Comparison of ENCODE assay signal across 8 mouse cellular contexts in the genomic region with DNA sequence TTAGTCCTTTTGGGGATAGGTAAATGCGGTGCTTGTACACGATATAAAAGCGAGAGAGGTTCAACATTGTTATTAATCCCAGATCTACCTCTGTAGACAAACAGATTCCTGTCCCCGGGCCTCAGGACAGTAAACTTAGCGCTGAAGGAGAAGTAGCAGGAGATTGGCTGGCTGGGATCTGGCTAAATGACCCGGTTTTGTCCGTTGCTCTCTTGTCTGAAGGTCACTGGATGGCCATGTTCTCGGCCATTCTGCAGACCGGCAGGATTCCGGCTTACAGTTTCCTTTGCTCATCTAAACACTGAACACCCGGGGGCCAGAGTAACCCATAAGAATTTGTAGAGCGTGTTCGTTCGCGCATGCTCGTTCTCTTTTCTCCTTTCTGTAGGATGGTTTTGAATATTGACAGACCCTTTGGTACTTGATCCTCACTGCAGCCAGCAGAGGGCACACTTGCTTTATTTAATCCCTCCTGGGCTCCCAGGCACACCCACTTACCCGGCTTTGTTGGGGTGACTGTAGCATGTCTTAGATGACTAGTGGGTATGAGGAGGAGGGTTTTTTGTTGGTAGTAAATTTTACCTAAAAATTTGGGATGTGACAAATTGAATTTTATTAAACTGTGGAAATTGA. TPM values are rescaled to one million over a fixed set of nuclear protein-coding genes. Genes with fewer than 3 reads are reported as not detected.
DNase-seq lines count a peak whose midpoint lies in the region; ATAC-seq and TF ChIP-seq lines count a peak whose summit lies in the region.

No protein-coding gene starts in this region.

- peaks cover 25% of the 10 kb centered on the region for H3K4me1 ChIP-seq in embryonic facial prominence, embryonic 13.5 days
- H3K4me1 ChIP-seq in heart, embryonic 10.5 days = peaks cover 12% of the 10 kb centered on the region
- H3K4me1 ChIP-seq in limb, embryonic 14.5 days (ENCODE audit: control insufficient read depth, insufficient read depth, low read length) = peaks cover 13% of the 10 kb centered on the region
- peaks cover 14% of the 10 kb centered on the region for H3K4me1 ChIP-seq in midbrain, embryonic 16.5 days (ENCODE audit: control insufficient read depth, insufficient read depth, low read length)

- TF ChIP-seq POLR2A in limb, embryonic 14.5 days (IDR thresholded peaks at IDR 0.05; ENCODE audit: borderline replicate concordance, extremely low read depth, insufficient read depth, insufficient read length) = no peak

- no peak for ATAC-seq in embryonic facial prominence, embryonic 13.5 days (ENCODE audit: insufficient number of reproducible peaks, insufficient read depth, low FRiP score, low TSS enrichment, low read depth)
- ATAC-seq in limb, embryonic 14.5 days (ENCODE audit: low FRiP score, low read depth) = peak; percentile 75; the same call in 1 of the 2 replicates
- ATAC-seq in midbrain, embryonic 16.5 days = peak; percentile 80

- H3K4me3 ChIP-seq in embryonic facial prominence, embryonic 13.5 days = peak overlapping the region; percentile 39
- H3K4me3 ChIP-seq in heart, embryonic 10.5 days = peak overlapping the region; percentile 47
- H3K4me3 ChIP-seq in limb, embryonic 14.5 days (replicated peaks; ENCODE audit: low read length) = peak overlapping the region; percentile 26
- H3K4me3 ChIP-seq in midbrain, embryonic 16.5 days (ENCODE audit: low read depth, low read length) = peak overlapping the region; percentile 37

- 13% methylated on average over 17 of the region's 17 CpGs for WGBS in embryonic facial prominence, embryonic 13.5 days
- WGBS in heart, embryonic 10.5 days = 20% methylated on average over 17 of the region's 17 CpGs
- 12% methylated on average over 17 of the region's 17 CpGs for WGBS in limb, embryonic 14.5 days
- WGBS in midbrain, embryonic 16.5 days = 17% methylated on average over 17 of the region's 17 CpGs

- peak overlapping the region; percentile 62; the same call in 1 of the 2 replicates for H3K9ac ChIP-seq in embryonic facial prominence, embryonic 13.5 days
- H3K9ac ChIP-seq in limb, embryonic 14.5 days (ENCODE audit: low read depth, low read length, severe bottlenecking) = peak overlapping the region; percentile 36; the same call in 1 of the 2 replicates
- H3K9ac ChIP-seq in midbrain, embryonic 16.5 days (ENCODE audit: low read depth, low read length) = peak overlapping the region; percentile 58

- no peaks in the 10 kb centered on the region for H3K27me3 ChIP-seq in embryonic facial prominence, embryonic 13.5 days
- H3K27me3 ChIP-seq in heart, embryonic 10.5 days (ENCODE audit: insufficient read depth, poor library complexity, severe bottlenecking) = 0 out of 2 replicates have a peak, but pooled peaks cover 6% of the 10 kb centered on the region
- H3K27me3 ChIP-seq in limb, embryonic 14.5 days (ENCODE audit: control insufficient read depth, insufficient read depth, low read length) = no peaks in the 10 kb centered on the region
- H3K27me3 ChIP-seq in midbrain, embryonic 16.5 days (ENCODE audit: control insufficient read depth, insufficient read depth, low read depth, low read length) = no peaks in the 10 kb centered on the region

- H3K36me3 ChIP-seq in embryonic facial prominence, embryonic 13.5 days = no peaks in the 10 kb centered on the region
- H3K36me3 ChIP-seq in heart, embryonic 10.5 days = no peaks in the 10 kb centered on the region
- no peaks in the 10 kb centered on the region for H3K36me3 ChIP-seq in limb, embryonic 14.5 days (ENCODE audit: control insufficient read depth, insufficient read depth, low read length)
- H3K36me3 ChIP-seq in midbrain, embryonic 16.5 days (ENCODE audit: control insufficient read depth, insufficient read depth, low read length) = no peaks in the 10 kb centered on the region

- DNase-seq in 3T3-L1 (ENCODE audit: low read depth, low spot score) = peak; percentile 92
- peak; percentile 82 to 90 for DNase-seq in adrenal gland, postnatal 36 days
- DNase-seq in heart, embryonic 10.5 days (ENCODE audit: low spot score) = peak; percentile 86
- DNase-seq in kidney, adult 9 months = peak; percentile 84
- peak; percentile 92 for DNase-seq in limb, embryonic 14.5 days (ENCODE audit: low spot score)
- DNase-seq in spleen, adult 18-20 months = peak; percentile 63 to 85

- H3K9me3 ChIP-seq in embryonic facial prominence, embryonic 13.5 days = no peaks in the 10 kb centered on the region
- H3K9me3 ChIP-seq in heart, embryonic 10.5 days = no peaks in the 10 kb centered on the region
- H3K9me3 ChIP-seq in limb, embryonic 14.5 days (ENCODE audit: control insufficient read depth, low read length) = no peaks in the 10 kb centered on the region
- no peaks in the 10 kb centered on the region for H3K9me3 ChIP-seq in midbrain, embryonic 16.5 days (replicated peaks; ENCODE audit: control insufficient read depth, low read length, poor library complexity, severe bottlenecking)

- H3K27ac ChIP-seq in embryonic facial prominence, embryonic 13.5 days = no peak overlapping the region
- peak overlapping the region; percentile 68 for H3K27ac ChIP-seq in heart, embryonic 10.5 days
- no peak overlapping the region for H3K27ac ChIP-seq in limb, embryonic 14.5 days (replicated peaks; ENCODE audit: low read depth, low read length)
- H3K27ac ChIP-seq in midbrain, embryonic 16.5 days (ENCODE audit: low read length) = no peak overlapping the region

- H3K4me2 ChIP-seq in embryonic facial prominence, embryonic 13.5 days = peak overlapping the region; percentile 64
- peak overlapping the region; percentile 46 for H3K4me2 ChIP-seq in limb, embryonic 14.5 days (replicated peaks; ENCODE audit: low read depth, low read length, severe bottlenecking)
- H3K4me2 ChIP-seq in midbrain, embryonic 16.5 days (ENCODE audit: low read length) = peak overlapping the region; percentile 63

RNA-seq across cellular contexts. Expression of gene Enc1, which starts 6.0 kb away (rescaled TPM):
- 10 to 100 TPM in 1 of 2 experiments, 1 to 10 TPM in 1; 8.3 to 10.2 TPM for total RNA-seq in adrenal gland, postnatal 36 days (2021)
- 7.0 and 9.4 TPM in 2 replicates for polyA plus RNA-seq in embryonic facial prominence, embryonic 13.5 days (2015; fragmentation: Nextera tagmentation; extraction: Ambion mirVana)
- polyA plus RNA-seq in heart, embryonic 10.5 days (2016; fragmentation: Nextera tagmentation; extraction: Ambion mirVana) = 3.9 and 4.2 TPM in 2 replicates
- 33.5 and 40.7 TPM in 2 replicates for polyA plus RNA-seq in limb, embryonic 14.5 days (2012; rRNA removed)
- polyA plus RNA-seq in limb, embryonic 14.5 days (2014; fragmentation: Nextera tagmentation; extraction: Ambion mirVana) = 8.9 and 12.1 TPM in 2 replicates
- polyA plus RNA-seq in midbrain, embryonic 16.5 days (2015; fragmentation: Nextera tagmentation; extraction: Ambion mirVana) = 103 and 119 TPM in 2 replicates

RNA-seq across cellular contexts. Expression of gene Hexb, which starts 36.7 kb away (rescaled TPM):
- 10 to 100 TPM; 27.6 to 29.2 TPM for total RNA-seq in adrenal gland, postnatal 36 days (2021)
- 26.8 and 33.4 TPM in 2 replicates for polyA plus RNA-seq in embryonic facial prominence, embryonic 13.5 days (2015; fragmentation: Nextera tagmentation; extraction: Ambion mirVana)
- polyA plus RNA-seq in heart, embryonic 10.5 days (2016; fragmentation: Nextera tagmentation; extraction: Ambion mirVana) = 23.3 and 24.9 TPM in 2 replicates
- 46.3 and 50.7 TPM in 2 replicates for polyA plus RNA-seq in limb, embryonic 14.5 days (2012; rRNA removed)
- 60.1 and 60.5 TPM in 2 replicates for polyA plus RNA-seq in limb, embryonic 14.5 days (2014; fragmentation: Nextera tagmentation; extraction: Ambion mirVana)
- 40.3 and 49.8 TPM in 2 replicates for polyA plus RNA-seq in midbrain, embryonic 16.5 days (2015; fragmentation: Nextera tagmentation; extraction: Ambion mirVana)
